Mouse (Mus musculus): ENCODE measurements at regions not wholly inside any gene's neighbourhood (a gene's known extent, or its start where the extent isn't known, plus 50 kb on each side); places are given as distances from the start of the nearest gene placed in this dataset.

- TF ChIP-seq POLR2A (IDR thresholded peaks at IDR 0.05; ENCODE audit: control insufficient read depth, extremely low read depth, insufficient read depth, low read length, poor library complexity), result no peak
- TF ChIP-seq CTCF (IDR thresholded peaks at IDR 0.05; ENCODE audit: borderline replicate concordance, control insufficient read depth, extremely low read depth, insufficient read depth, low read length, poor library complexity), result no peak
Observed at GRCm38 (mm10) chr15:62500522-62500921, 1344.5 kb downstream of the Gsdmc2 start.
